In genomic region chr9:123480253-123480921, GRCm38 (mm10) we compare ENCODE assay signal across 8 mouse cellular contexts. TPM values are rescaled to one million over a fixed set of nuclear protein-coding genes. Genes with fewer than 3 reads are reported as not detected.
A peak's percentile ranks its signal among the peaks of the same experiment; 100 is the strongest.
DNase-seq lines count a peak whose midpoint lies in the region; ATAC-seq lines count a peak whose summit lies in the region.

No protein-coding gene starts in this region.

- H3K4me3 ChIP-seq in limb, embryonic 13.5 days = peak overlapping the region; percentile 73
- no peak overlapping the region for H3K4me3 ChIP-seq in midbrain, embryonic 14.5 days (replicated peaks; ENCODE audit: low read depth, low read length)

- H3K4me1 ChIP-seq in limb, embryonic 13.5 days = peaks cover 56% of the 10 kb centered on the region
- peaks cover 25% of the 10 kb centered on the region for H3K4me1 ChIP-seq in midbrain, embryonic 14.5 days (ENCODE audit: control insufficient read depth, insufficient read depth, low read length)

- H3K27me3 ChIP-seq in limb, embryonic 13.5 days = no peaks in the 10 kb centered on the region
- no peaks in the 10 kb centered on the region for H3K27me3 ChIP-seq in midbrain, embryonic 14.5 days (ENCODE audit: control insufficient read depth, insufficient read depth, low read length)

- peak; percentile 21 for DNase-seq in kidney, adult 9 months
- no peak for DNase-seq in kidney, adult 8-10 months
- no peak for DNase-seq in midbrain, embryonic 14.5 days
- no peak for DNase-seq in layer of hippocampus, postnatal 36 days
- no peak for DNase-seq in layer of hippocampus, adult 8-10 months (ENCODE audit: low spot score in 2 of 2)
- DNase-seq in cerebellum, adult 9-10 months = no peak

- H3K9ac ChIP-seq in limb, embryonic 13.5 days = peak overlapping the region; percentile 76
- no peak overlapping the region for H3K9ac ChIP-seq in midbrain, embryonic 14.5 days (replicated peaks; ENCODE audit: low read length)

- no peak overlapping the region for H3K27ac ChIP-seq in limb, embryonic 13.5 days
- no peak overlapping the region for H3K27ac ChIP-seq in midbrain, embryonic 14.5 days (replicated peaks; ENCODE audit: low read depth, low read length)

- H3K4me2 ChIP-seq in limb, embryonic 13.5 days (replicated peaks) = peak overlapping the region; percentile 95
- H3K4me2 ChIP-seq in midbrain, embryonic 14.5 days (ENCODE audit: low read length) = peak overlapping the region; percentile 64

- peaks cover 43% of the 10 kb centered on the region for H3K36me3 ChIP-seq in limb, embryonic 13.5 days
- no peaks in the 10 kb centered on the region for H3K36me3 ChIP-seq in midbrain, embryonic 14.5 days (ENCODE audit: control insufficient read depth, insufficient read depth, low read length)

- H3K9me3 ChIP-seq in limb, embryonic 13.5 days = no peaks in the 10 kb centered on the region
- H3K9me3 ChIP-seq in midbrain, embryonic 14.5 days (ENCODE audit: control insufficient read depth, low read length) = no peaks in the 10 kb centered on the region

- 80% methylated on average over 18 of the region's 18 CpGs for WGBS in limb, embryonic 13.5 days
- 89% methylated on average over 18 of the region's 18 CpGs for WGBS in midbrain, embryonic 14.5 days

- ATAC-seq in granulocyte monocyte progenitor cell, adult 5-6 weeks (replicated peaks; ENCODE audit: poor library complexity, severe bottlenecking) = peak; percentile 76
- no peak for ATAC-seq in limb, embryonic 13.5 days (ENCODE audit: low FRiP score, low read depth)
- no peak for ATAC-seq in midbrain, embryonic 14.5 days (ENCODE audit: low FRiP score, low TSS enrichment)

RNA-seq across cellular contexts. Expression of gene Limd1, which starts 1.9 kb away (rescaled TPM):
- 26.3 and 29.8 TPM in 2 replicates for total RNA-seq in granulocyte monocyte progenitor cell, adult 5-6 weeks (2014; fragmentation: Nextera tagmentation)
- 24.4 and 26.2 TPM in 2 replicates for total RNA-seq in granulocyte monocyte progenitor cell, adult 5-6 weeks (2017)
- polyA plus RNA-seq in limb, embryonic 13.5 days (2015; fragmentation: Nextera tagmentation; extraction: Ambion mirVana) = 50.3 and 54.9 TPM in 2 replicates
- 11.8 and 16.4 TPM in 2 replicates for polyA plus RNA-seq in midbrain, embryonic 14.5 days (2014; fragmentation: Nextera tagmentation; extraction: Ambion mirVana)
- total RNA-seq in layer of hippocampus, postnatal 36 days (2021) = 1 to 10 TPM; 7.5 to 7.7 TPM
- 1 to 10 TPM; 6.7 to 9.6 (median 7.6) TPM for total RNA-seq in layer of hippocampus, adult 8-10 months (2022)

RNA-seq across cellular contexts. Expression of gene Sacm1l, which starts 49.2 kb away (rescaled TPM):
- 25.8 and 32.2 TPM in 2 replicates for total RNA-seq in granulocyte monocyte progenitor cell, adult 5-6 weeks (2014; fragmentation: Nextera tagmentation)
- total RNA-seq in granulocyte monocyte progenitor cell, adult 5-6 weeks (2017) = 32.8 and 42.3 TPM in 2 replicates
- polyA plus RNA-seq in limb, embryonic 13.5 days (2015; fragmentation: Nextera tagmentation; extraction: Ambion mirVana) = 48.5 and 52.7 TPM in 2 replicates
- polyA plus RNA-seq in midbrain, embryonic 14.5 days (2014; fragmentation: Nextera tagmentation; extraction: Ambion mirVana) = 50.4 and 57.0 TPM in 2 replicates
- 10 to 100 TPM; 59.3 to 63.7 TPM for total RNA-seq in layer of hippocampus, postnatal 36 days (2021)
- 10 to 100 TPM; 54.6 to 69.3 (median 62.3) TPM for total RNA-seq in layer of hippocampus, adult 8-10 months (2022)
